Mouse (Mus musculus) lung, postnatal 0 days (tissue): ENCODE measurements at regions not wholly inside any gene's neighbourhood (a gene's known extent, or its start where the extent isn't known, plus 50 kb on each side); places are given as distances from the start of the nearest gene placed in this dataset.

Experiments used
- ATAC-seq: fragments of 200-750 bp; cut with Nextera tagmentation; 2 replicates; pipeline ENCODE4 v1.8.0; 2017; ENCODE audit warnings: moderate library complexity
- DNase-seq: peaks from one replicate; pipeline ENCODE4 v3.0.0-alpha.2; 2016; ENCODE audit warnings: low spot score
- H3K27ac ChIP-seq: fragments of 300-500 bp; sonication (generic); 2 replicates; pipeline ENCODE4 v1.5.1; 2014; ENCODE audit warnings: antibody characterized with exemption, mild to moderate bottlenecking, low read length, mixed read lengths
- H3K27me3 ChIP-seq: fragments of 300-500 bp; sonication (generic); replicated peaks from 2 replicates; pipeline ENCODE4 v1.6.1; 2014; ENCODE audit warnings: low read length, mixed read lengths; ENCODE audit not compliant: insufficient read depth
- H3K36me3 ChIP-seq: fragments of 300-500 bp; sonication (generic); 2 replicates; pipeline ENCODE4 v1.6.1; 2014; ENCODE audit warnings: low read length, mixed read lengths; ENCODE audit not compliant: insufficient read depth
- H3K4me1 ChIP-seq: fragments of 300-500 bp; sonication (generic); 2 replicates; pipeline ENCODE4 v1.6.1; 2014; ENCODE audit warnings: antibody characterized with exemption, low read depth, low read length, mixed read lengths; ENCODE audit not compliant: insufficient read depth
- H3K4me2 ChIP-seq: fragments of 300-500 bp; sonication (generic); replicated peaks from 2 replicates; pipeline ENCODE4 v1.6.1; 2014; ENCODE audit warnings: low read depth, mild to moderate bottlenecking, low read length, moderate library complexity, mixed read lengths
- H3K4me3 ChIP-seq: fragments of 300-500 bp; sonication (generic); 2 replicates; pipeline ENCODE4 v1.5.1; 2014; ENCODE audit warnings: low read depth, low read length
- H3K9ac ChIP-seq: fragments of 300-500 bp; sonication (generic); replicated peaks from 2 replicates; pipeline ENCODE4 v1.6.1; 2014; ENCODE audit warnings: low read depth, mild to moderate bottlenecking
- H3K9me3 ChIP-seq: fragments of 300-500 bp; sonication (generic); 2 replicates; pipeline ENCODE4 v1.6.1; 2016; ENCODE audit warnings: low read length, mixed read lengths
- CTCF ChIP-seq: IDR thresholded peaks from 2 replicates; pipeline ENCODE4 v1.5.1; 2016; ENCODE audit warnings: antibody characterized with exemption, mild to moderate bottlenecking
- EP300 ChIP-seq: IDR thresholded peaks from 2 replicates; pipeline ENCODE4 v1.6.1; 2016; ENCODE audit warnings: antibody characterized with exemption, mild to moderate bottlenecking, control low read depth
- WGBS: fragments of 180-500 bp; shearing (Covaris S2); extraction: QIAGEN DNeasy Blood & Tissue Kit; methylation state at CpG from one replicate; pipeline ENCODE4 v1.1.7; 2014; 5-methylcytosine and 5-hydroxymethylcytosine counted together

DNA sequence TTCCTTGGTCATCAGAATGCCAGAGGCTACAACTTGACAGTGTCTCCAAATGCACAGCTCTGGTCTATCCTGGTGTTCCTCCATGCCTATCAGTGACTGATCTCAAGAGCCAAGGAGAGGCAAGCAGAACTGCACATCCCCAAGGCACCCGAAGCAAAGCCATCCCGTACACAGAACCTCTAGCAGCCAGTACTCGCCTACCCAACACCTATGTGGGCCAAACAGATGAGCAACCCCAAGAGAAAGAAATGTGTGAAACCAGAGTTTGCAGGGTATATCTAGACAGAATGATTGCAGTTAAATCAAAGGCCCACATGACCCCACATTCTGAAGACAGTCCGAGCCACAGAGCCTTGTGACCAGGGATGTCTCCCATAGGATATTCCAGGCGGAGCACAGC is 60.0 kb upstream of the Nmu start:
- no peaks in the 10 kb centered on the region for H3K4me1 ChIP-seq
- no peak overlapping the region for H3K9ac ChIP-seq
- no peak overlapping the region for H3K4me2 ChIP-seq
- no peaks in the 10 kb centered on the region for H3K36me3 ChIP-seq
- 88% methylated on average over 5 of the region's 5 CpGs for WGBS
- no peak overlapping the region for H3K4me3 ChIP-seq
- no peak overlapping the region for H3K27ac ChIP-seq
- H3K27me3 ChIP-seq, result no peaks in the 10 kb centered on the region
- DNase-seq (no peak), ATAC-seq (no peak)
- no peaks in the 10 kb centered on the region for H3K9me3 ChIP-seq
- TF ChIP-seq CTCF (no peak), EP300 (no peak)

GRCm38 (mm10) chr5:76425680-76426079 is 58.2 kb upstream of the Gm7271 start:
- DNase-seq (no peak), ATAC-seq (no peak)
- Histone ChIP-seq H3K4me3 (no peak overlapping the region), H3K4me2 (no peak overlapping the region), H3K36me3 (no peaks in the 10 kb centered on the region), H3K4me1 (no peaks in the 10 kb centered on the region), H3K9me3 (no peaks in the 10 kb centered on the region), H3K27ac (no peak overlapping the region), H3K9ac (no peak overlapping the region), H3K27me3 (no peaks in the 10 kb centered on the region)
- TF ChIP-seq CTCF (no peak), EP300 (no peak)
- WGBS, result 88% methylated on average over 2 of the region's 2 CpGs

- Histone ChIP-seq H3K9ac (no peak overlapping the region), H3K4me2 (no peak overlapping the region), H3K27me3 (no peaks in the 10 kb centered on the region), H3K4me1 (no peaks in the 10 kb centered on the region), H3K27ac (no peak overlapping the region), H3K36me3 (no peaks in the 10 kb centered on the region), H3K4me3 (no peak overlapping the region), H3K9me3 (no peaks in the 10 kb centered on the region)
- ATAC-seq (no peak), DNase-seq (no peak)
- 89% methylated on average over 3 of the region's 3 CpGs for WGBS
- TF ChIP-seq EP300 (no peak), CTCF (no peak)
Observed at GRCm38 (mm10) chr5:76427581-76427980, 56.3 kb upstream of the Gm7271 start.

- Histone ChIP-seq H3K4me1 (no peaks in the 10 kb centered on the region), H3K9me3 (no peaks in the 10 kb centered on the region), H3K36me3 (no peaks in the 10 kb centered on the region), H3K9ac (no peak overlapping the region), H3K4me2 (no peak overlapping the region), H3K4me3 (no peak overlapping the region), H3K27me3 (no peaks in the 10 kb centered on the region), H3K27ac (no peak overlapping the region)
- DNase-seq (no peak), ATAC-seq (no peak)
- TF ChIP-seq CTCF (no peak), EP300 (no peak)
- WGBS, result 74% methylated on average over 5 of the region's 5 CpGs
Observed at GRCm38 (mm10) chr5:76429441-76429840, 54.4 kb upstream of the Gm7271 start.

GRCm38 (mm10) chr5:76433623-76434022 is 50.2 kb upstream of the Gm7271 start:
- DNase-seq (no peak), ATAC-seq (no peak)
- no peaks in the 10 kb centered on the region for H3K36me3 ChIP-seq
- H3K27ac ChIP-seq, result no peak overlapping the region
- H3K27me3 ChIP-seq, result no peaks in the 10 kb centered on the region
- 92% methylated on average over 2 of the region's 2 CpGs for WGBS
- no peak overlapping the region for H3K9ac ChIP-seq
- no peak overlapping the region for H3K4me3 ChIP-seq
- no peaks in the 10 kb centered on the region for H3K4me1 ChIP-seq
- no peak for TF ChIP-seq CTCF
- no peak for TF ChIP-seq EP300
- no peaks in the 10 kb centered on the region for H3K9me3 ChIP-seq
- no peak overlapping the region for H3K4me2 ChIP-seq
